Mouse (Mus musculus): Measurements from ENCODE around the gene Atad3a. TPM values are rescaled to one million over a fixed set of nuclear protein-coding genes. Genes with fewer than 3 reads are reported as not detected.

The Atad3a gene
- polyA plus RNA-seq, 1 experiment from 2014 or later, result 91.0 TPM

GRCm38 (mm10) chr4:155734951-155735702 lies 25.8 kb downstream of the Atad3a start:
- no peaks in the 10 kb centered on the region for H3K27me3 ChIP-seq
- peaks cover 32% of the 10 kb centered on the region for H3K4me1 ChIP-seq
- no peaks in the 10 kb centered on the region for H3K9me3 ChIP-seq
- H3K27ac ChIP-seq (replicated peaks), result peak overlapping the region; percentile 94
- peak overlapping the region; percentile 93 for H3K4me2 ChIP-seq (replicated peaks)
- ATAC-seq (replicated peaks), result peak; percentile 54
- peaks cover 13% of the 10 kb centered on the region for H3K36me3 ChIP-seq
- H3K4me3 ChIP-seq, result peak overlapping the region; percentile 87
- peak overlapping the region; percentile 96 for H3K9ac ChIP-seq (replicated peaks)
- under 1% methylated on average over 59 of the region's 79 CpGs for WGBS

- peaks cover 8% of the 10 kb centered on the region; the same call in 1 of the 2 replicates for H3K36me3 ChIP-seq
- peak within 1 kb of the TSS; percentile 94 for H3K27ac ChIP-seq (replicated peaks)
- H3K27me3 ChIP-seq, result no peaks in the 10 kb centered on the region
- peak; percentile 90 for ATAC-seq (replicated peaks)
- H3K9ac ChIP-seq (replicated peaks), result peak within 1 kb of the TSS; percentile 96
- peak within 1 kb of the TSS; percentile 93 for H3K4me2 ChIP-seq (replicated peaks)
- H3K4me1 ChIP-seq, result peaks cover 26% of the 10 kb centered on the region
- peak within 1 kb of the TSS; percentile 87 for H3K4me3 ChIP-seq
- H3K9me3 ChIP-seq, result no peaks in the 10 kb centered on the region
- under 1% methylated on average over 30 of the region's 35 CpGs for WGBS
Measured at GRCm38 (mm10) chr4:155734350-155734941, 26.4 kb downstream of the Atad3a start, which contains the start of gene Tmem240. TSS of gene Tmem240 (plus strand) at chr4:155734800.

- Histone ChIP-seq H3K4me3 (no peak overlapping the region), H3K4me1 (peaks cover 26% of the 10 kb centered on the region), H3K4me2 (replicated peaks) (no peak overlapping the region), H3K27ac (replicated peaks) (no peak overlapping the region), H3K27me3 (no peaks in the 10 kb centered on the region), H3K9me3 (no peaks in the 10 kb centered on the region), H3K9ac (replicated peaks) (no peak overlapping the region), H3K36me3 (peaks cover 8% of the 10 kb centered on the region; the same call in 1 of the 2 replicates)
- WGBS, result 86% methylated on average over 10 of the region's 10 CpGs
- ATAC-seq (replicated peaks), result no peak
Measured at GRCm38 (mm10) chr4:155733267-155733666, 27.6 kb downstream of the Atad3a start.

- Histone ChIP-seq H3K9ac (replicated peaks) (no peak overlapping the region), H3K36me3 (peaks cover 10% of the 10 kb centered on the region), H3K27ac (replicated peaks) (no peak overlapping the region)
Measured at GRCm38 (mm10) chr4:155727993-155728392, 32.9 kb downstream of the Atad3a start.

GRCm38 (mm10) chr4:155721668-155722083 lies 39.2 kb downstream of the Atad3a start:
- H3K4me3 ChIP-seq, result no peak overlapping the region
- no peak overlapping the region for H3K9ac ChIP-seq (replicated peaks)
- H3K27ac ChIP-seq (replicated peaks), result no peak overlapping the region
- H3K27me3 ChIP-seq, result no peaks in the 10 kb centered on the region
- peaks cover 18% of the 10 kb centered on the region for H3K36me3 ChIP-seq
- H3K4me2 ChIP-seq (replicated peaks), result no peak overlapping the region
- no peaks in the 10 kb centered on the region for H3K4me1 ChIP-seq
- ATAC-seq (replicated peaks), result 0 out of 2 replicates have a peak, but pooled peaks have one; percentile 32
- 53% methylated on average over 4 of the region's 4 CpGs for WGBS
- no peaks in the 10 kb centered on the region for H3K9me3 ChIP-seq

More at GRCm38 (mm10) chr4:155727993-155728392, 32.9 kb downstream of the Atad3a start:
- 88% methylated on average over 2 of the region's 2 CpGs for WGBS
- ATAC-seq (replicated peaks), result no peak
- no peak overlapping the region for H3K4me3 ChIP-seq
- no peak overlapping the region for H3K4me2 ChIP-seq (replicated peaks)
- no peaks in the 10 kb centered on the region for H3K27me3 ChIP-seq
- no peaks in the 10 kb centered on the region for H3K4me1 ChIP-seq
- no peaks in the 10 kb centered on the region for H3K9me3 ChIP-seq

GRCm38 (mm10) chr4:155710521-155711252 lies 50.2 kb downstream of the Atad3a start:
- Histone ChIP-seq H3K9ac (replicated peaks) (no peak overlapping the region), H3K4me2 (replicated peaks) (no peak overlapping the region), H3K27ac (replicated peaks) (no peak overlapping the region), H3K9me3 (no peaks in the 10 kb centered on the region), H3K4me1 (peaks cover 24% of the 10 kb centered on the region), H3K36me3 (peaks cover 8% of the 10 kb centered on the region), H3K27me3 (no peaks in the 10 kb centered on the region), H3K4me3 (no peak overlapping the region)
- WGBS, result 38% methylated on average over 6 of the region's 6 CpGs
- no peak for ATAC-seq (replicated peaks)

- no peaks in the 10 kb centered on the region for H3K36me3 ChIP-seq
- H3K9ac ChIP-seq (replicated peaks), result no peak overlapping the region
- no peaks in the 10 kb centered on the region for H3K27me3 ChIP-seq
- ATAC-seq (replicated peaks), result no peak
- H3K27ac ChIP-seq (replicated peaks), result no peak overlapping the region; the same call in 1 of the 2 replicates
- H3K4me3 ChIP-seq, result no peak overlapping the region
- H3K4me2 ChIP-seq (replicated peaks), result no peak overlapping the region
- H3K9me3 ChIP-seq, result no peaks in the 10 kb centered on the region
- peaks cover 30% of the 10 kb centered on the region for H3K4me1 ChIP-seq
Measured at GRCm38 (mm10) chr4:155708988-155709387, 51.9 kb downstream of the Atad3a start.

GRCm38 (mm10) chr4:155708582-155708981 lies 52.3 kb downstream of the Atad3a start:
- Histone ChIP-seq H3K9me3 (no peaks in the 10 kb centered on the region), H3K4me1 (peaks cover 34% of the 10 kb centered on the region), H3K4me2 (replicated peaks) (no peak overlapping the region), H3K36me3 (no peaks in the 10 kb centered on the region), H3K27ac (replicated peaks) (no peak overlapping the region; the same call in 1 of the 2 replicates), H3K9ac (replicated peaks) (no peak overlapping the region), H3K4me3 (no peak overlapping the region), H3K27me3 (no peaks in the 10 kb centered on the region)
- WGBS, result 83% methylated on average over 2 of the region's 2 CpGs
- no peak for ATAC-seq (replicated peaks)

GRCm38 (mm10) chr4:155705592-155705929 lies 55.3 kb downstream of the Atad3a start:
- no peak for ATAC-seq (replicated peaks)
- Histone ChIP-seq H3K9me3 (no peaks in the 10 kb centered on the region), H3K27ac (replicated peaks) (peak overlapping the region; percentile 96), H3K4me2 (replicated peaks) (peak overlapping the region; percentile 68), H3K4me1 (peaks cover 31% of the 10 kb centered on the region), H3K27me3 (no peaks in the 10 kb centered on the region), H3K36me3 (no peaks in the 10 kb centered on the region), H3K9ac (replicated peaks) (peak overlapping the region; percentile 87), H3K4me3 (peak overlapping the region; percentile 98)
- 0% methylated on average over 19 of the region's 19 CpGs for WGBS

GRCm38 (mm10) chr4:155704721-155705591 lies 55.9 kb downstream of the Atad3a start, which contains the start of gene Ssu72:
TSS of gene Ssu72 (plus strand) at chr4:155704800.
- Histone ChIP-seq H3K4me2 (replicated peaks) (peak within 1 kb of the TSS; percentile 68), H3K27ac (replicated peaks) (peak within 1 kb of the TSS; percentile 96), H3K27me3 (no peaks in the 10 kb centered on the region), H3K36me3 (no peaks in the 10 kb centered on the region), H3K9me3 (no peaks in the 10 kb centered on the region), H3K9ac (replicated peaks) (peak within 1 kb of the TSS; percentile 87), H3K4me1 (peaks cover 25% of the 10 kb centered on the region), H3K4me3 (peak within 1 kb of the TSS; percentile 98)
- peak; percentile 96 for ATAC-seq (replicated peaks)
- WGBS, result under 1% methylated on average over 70 of the region's 83 CpGs

- 93% methylated on average over 4 of the region's 4 CpGs for WGBS
- no peak overlapping the region for H3K4me2 ChIP-seq (replicated peaks)
- no peak overlapping the region for H3K27ac ChIP-seq (replicated peaks)
- no peaks in the 10 kb centered on the region for H3K9me3 ChIP-seq
- peaks cover 25% of the 10 kb centered on the region for H3K4me1 ChIP-seq
- no peaks in the 10 kb centered on the region for H3K36me3 ChIP-seq
- ATAC-seq (replicated peaks), result no peak
- no peak overlapping the region for H3K9ac ChIP-seq (replicated peaks)
- H3K27me3 ChIP-seq, result no peaks in the 10 kb centered on the region
- no peak overlapping the region for H3K4me3 ChIP-seq
Measured at GRCm38 (mm10) chr4:155703425-155703929, 57.4 kb downstream of the Atad3a start.

All from forebrain, embryonic 15.5 days (tissue).